Mouse (Mus musculus) spleen, postnatal 36 days (tissue): ENCODE results near the gene Rac1.

ENCODE experiments used
- DNase-seq, 2 experiments: peaks; one replicate each; pipeline ENCODE4 v3.0.0; 2022; ENCODE audit warnings: low spot score in 2 of 2, mixed read lengths in 1 of 2

The Rac1 gene

DNA sequence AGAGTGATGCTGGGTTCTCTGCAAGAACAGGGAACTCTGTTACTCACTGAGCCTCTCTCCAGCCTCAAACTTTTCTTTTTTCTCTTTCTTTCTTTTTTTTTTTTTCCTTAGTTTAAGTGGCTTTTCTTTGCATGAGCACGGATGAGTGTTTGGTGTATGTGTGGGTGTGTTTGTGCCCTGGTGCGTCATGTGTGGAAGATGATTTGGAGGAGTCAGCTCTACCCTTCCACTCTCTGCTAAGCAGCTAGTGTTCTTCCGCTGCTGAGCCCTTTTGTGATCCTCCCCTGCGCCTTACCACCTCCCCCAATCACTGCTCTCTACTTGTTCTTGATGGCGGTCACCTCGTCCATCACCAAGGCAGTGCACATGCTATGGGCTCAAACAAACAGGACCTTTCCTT lies 32.1 kb downstream of the Rac1 start:
- DNase-seq, result no peak

DNA sequence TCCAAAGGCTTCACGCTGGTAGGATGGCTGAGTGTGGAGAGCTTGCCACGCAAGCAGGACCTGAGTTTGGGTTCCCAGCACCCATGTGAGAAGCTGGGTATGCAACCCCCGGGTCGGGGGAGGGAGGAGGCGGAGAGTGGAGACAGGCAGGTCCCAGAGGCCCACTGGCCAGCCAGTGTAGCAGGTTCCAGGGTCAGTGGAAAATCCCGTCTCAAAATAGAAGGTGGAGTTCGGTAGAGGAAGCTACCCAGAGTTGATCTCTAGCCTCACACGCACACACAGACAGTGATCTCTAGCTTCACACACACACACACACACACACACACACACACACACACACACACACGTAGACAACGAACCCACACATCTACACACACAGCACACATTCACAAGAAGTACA lies 34.7 kb downstream of the Rac1 start:
- DNase-seq, result no peak

DNA sequence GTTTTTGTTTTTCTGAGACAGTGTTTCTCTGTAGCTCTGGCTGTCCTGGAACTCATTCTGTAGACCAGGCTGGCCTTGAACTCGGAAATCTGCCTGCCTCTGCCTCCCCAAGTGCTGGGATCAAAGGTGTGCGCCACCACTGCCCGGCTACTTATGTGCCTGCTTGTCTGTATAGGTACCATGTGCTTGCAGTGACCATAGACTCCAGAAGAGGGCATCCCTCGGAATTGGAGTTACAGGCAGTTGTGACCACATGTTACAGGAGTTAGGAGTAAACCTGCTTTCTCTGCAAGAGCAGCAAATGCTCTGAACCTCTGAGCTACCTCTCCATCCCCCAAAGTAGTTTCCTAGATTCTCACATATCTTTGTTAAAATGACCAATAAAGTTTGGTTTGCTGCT lies 36.1 kb downstream of the Rac1 start:
- no peak for DNase-seq

DNA sequence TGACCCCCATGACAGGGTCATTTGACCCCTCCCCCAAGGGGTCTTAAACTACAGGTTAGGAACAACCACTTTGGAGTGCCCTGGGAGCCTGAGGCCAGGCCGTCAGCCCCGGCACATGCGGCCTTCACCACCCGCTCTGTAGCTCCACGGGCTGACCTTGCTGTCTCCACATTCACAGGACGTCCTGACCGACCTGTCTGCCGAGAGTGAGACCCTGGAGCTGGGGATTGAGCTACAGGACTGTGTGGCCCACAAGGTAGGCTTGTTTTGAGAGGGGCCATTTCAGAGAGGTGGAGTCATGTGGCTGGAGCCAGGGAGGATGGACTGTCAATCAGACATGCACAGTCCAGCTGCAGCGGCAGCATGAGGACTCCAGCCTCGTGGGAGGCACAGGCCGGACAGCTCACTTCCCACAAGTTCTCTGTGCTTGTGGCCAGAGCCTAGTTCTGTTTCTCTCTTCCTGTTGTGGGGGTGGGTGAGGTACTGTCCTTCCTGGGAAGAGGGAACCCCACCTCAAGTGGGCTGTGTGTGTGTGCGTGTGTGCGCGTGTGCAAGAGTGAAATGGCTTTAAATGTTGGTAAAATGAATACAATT lies 38.0 kb downstream of the Rac1 start:
- peak in 1 of 2 experiments; percentile 24 for DNase-seq

DNA sequence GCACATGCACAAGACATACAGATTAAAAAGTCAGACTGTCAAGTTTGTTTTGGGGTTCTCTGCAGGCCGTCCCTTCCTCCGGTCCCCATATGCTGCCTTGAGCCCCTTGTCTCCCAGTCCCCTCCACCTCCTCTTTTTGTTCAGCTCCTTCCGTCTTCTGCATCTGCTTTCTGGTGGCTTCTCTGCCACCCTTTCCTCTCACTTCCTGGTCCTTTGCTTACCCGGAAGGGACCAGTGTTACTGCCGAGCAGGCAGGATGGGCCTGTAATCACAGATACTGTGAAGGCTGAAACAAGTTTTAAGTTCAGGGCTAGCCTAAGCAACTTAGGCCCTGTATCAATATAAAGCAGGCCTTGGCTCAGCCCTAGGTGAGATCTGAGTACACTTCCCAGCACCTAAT lies 39.8 kb downstream of the Rac1 start:
- DNase-seq, result no peak

DNA sequence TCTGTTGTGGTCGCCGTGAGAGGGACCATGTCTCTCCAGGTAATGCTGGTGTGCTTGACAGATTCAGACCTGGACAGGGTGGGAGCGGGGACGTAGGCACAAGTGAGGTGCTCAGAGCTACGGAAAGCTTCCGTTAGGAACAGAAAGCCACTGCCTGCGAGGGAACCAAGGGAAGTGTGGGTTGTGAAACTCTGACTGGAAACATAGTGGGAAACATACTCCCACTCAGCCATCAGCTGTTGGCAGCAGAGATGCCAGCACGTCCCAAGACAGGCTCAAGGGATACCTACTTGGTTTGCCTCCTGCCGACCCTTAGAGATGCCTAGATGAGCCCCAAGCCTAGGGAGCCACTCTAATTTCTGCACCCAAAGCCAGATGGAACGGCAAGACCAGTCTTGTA lies 40.6 kb downstream of the Rac1 start:
- no peak for DNase-seq

DNA sequence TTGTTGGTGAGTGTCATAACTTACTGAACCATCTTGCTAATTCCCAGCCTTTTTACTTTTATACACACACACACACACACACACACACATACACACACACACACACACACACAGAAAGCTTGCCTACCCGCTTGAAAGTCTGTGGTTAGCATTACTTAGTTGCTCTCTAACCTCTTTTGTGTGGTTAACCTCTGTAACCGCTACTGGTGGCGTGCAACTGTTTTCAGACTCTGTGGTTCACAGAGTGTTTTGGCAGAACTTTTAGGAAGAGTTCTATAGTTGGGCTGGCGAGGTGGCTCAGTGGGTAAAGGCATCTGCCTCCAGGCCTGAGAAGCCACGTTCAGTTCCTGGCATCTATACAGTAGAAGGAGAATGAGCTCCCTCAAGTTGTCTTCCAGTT lies 42.9 kb downstream of the Rac1 start:
- DNase-seq, result no peak

DNA sequence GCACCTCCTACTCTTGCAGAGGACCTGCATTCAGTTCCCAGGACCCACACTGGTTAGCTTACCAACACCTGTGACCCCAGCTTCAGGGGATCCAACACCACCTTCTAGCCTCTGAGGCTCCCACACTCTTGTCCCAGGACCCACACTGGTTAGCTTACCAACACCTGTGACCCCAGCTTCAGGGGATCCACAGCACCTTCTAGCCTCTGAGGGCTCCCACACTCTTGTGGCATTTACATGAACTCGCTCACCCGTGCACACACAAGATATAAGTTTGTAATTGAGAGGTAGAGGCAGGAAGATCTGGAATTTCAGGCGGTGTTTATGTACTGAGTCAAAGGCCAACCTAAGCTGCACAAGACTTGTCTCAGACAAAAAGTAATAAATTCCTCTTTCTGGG lies 49.9 kb downstream of the Rac1 start:
- no peak for DNase-seq

DNA sequence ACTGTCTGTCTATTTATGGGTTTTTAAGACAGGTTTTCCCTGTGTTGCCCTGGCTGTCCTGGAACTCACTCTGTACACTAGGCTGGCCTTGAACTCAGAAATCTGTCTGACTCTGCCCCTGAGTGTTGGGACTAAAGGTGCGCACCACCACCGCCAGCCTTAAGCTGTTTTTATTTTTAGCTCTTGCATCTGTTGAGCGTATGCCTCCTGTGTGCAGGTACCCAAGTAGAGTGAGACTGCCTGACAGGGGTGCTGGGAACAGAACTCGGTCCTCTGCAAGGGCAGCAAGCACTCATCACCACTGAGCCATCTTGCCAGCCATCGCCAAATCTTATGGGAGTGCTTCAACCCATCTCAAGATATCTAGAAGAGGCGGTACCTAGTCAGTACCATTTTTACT lies 51.8 kb downstream of the Rac1 start:
- no peak for DNase-seq

DNA sequence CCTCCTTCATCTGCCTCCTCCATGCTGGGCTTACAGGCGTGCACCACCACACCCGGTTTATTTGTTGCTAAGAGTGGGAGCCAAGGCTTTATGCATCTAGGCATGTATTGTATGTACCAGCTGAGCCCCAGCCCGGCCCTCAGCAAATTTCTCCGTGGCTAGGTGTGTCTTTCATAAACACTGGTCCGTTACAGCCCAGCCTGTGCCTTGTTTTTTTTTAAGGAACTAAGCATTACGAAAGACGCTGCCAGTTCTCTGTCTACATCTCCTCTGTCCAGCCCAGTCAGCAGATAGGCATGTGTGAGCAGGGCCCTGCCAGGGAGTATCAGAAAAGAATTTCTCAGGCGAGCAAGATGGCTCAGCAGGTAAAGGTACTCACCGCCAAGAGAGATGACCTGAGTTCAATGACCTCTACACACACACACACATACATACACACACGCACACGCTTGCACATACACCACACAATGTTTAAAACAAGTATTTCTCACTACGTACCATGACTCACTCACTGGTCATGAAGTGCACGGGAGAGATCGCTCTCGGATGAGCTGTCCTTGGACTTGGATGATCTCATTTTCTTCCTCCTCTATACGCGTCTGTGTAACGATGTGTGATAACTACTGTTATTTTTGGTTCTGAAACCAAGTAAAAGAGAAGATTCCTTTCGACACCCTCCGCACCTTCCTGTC lies 52.5 kb downstream of the Rac1 start:
- DNase-seq, result no peak

DNA sequence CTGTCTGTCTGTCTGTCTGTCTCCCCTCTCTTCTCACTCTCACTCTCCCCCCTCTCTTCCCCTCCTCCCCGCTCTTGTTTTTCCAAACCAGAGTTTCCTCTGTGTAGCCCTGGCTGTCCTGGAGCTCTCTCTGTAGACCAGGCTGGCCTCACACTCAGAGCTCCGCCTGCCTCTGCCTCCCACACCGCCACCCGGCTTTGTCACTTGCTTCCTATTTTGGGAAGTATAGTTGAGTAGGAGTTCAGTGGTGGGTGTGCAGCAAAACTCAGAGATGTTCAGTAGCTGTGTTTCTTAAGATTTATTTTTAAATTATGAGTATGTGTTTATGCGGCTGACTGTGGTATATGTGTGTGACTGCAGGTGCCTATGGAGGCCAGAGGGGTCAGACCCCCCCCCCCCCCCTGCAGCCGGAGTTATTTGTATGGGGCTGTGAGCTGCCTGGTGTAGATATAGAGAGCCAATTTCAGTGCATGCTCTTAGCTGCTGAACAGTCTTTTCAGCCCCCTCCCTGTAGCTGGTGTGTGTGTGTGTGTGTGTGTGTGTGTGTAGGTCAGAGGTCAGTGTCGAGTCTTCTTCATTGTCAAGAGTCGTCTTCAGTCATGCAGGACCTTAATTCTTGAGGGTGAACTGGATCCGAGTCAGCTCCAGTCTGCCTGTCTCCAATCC lies 55.8 kb downstream of the Rac1 start:
- no peak for DNase-seq

DNA sequence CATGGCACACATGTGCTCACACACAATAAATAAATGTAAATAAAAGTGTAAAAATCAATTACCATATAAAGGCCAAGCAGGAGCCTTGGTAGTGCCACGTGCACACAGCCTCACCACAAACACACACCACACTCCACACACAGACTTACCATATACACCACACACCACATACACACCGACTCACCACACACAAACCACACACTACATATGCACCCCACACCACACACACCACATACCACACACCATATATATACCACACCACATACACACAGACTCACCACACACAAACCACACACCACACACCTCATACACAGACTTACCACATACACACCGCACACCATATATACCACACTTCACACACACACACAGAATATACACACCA lies 56.7 kb downstream of the Rac1 start:
- no peak for DNase-seq

DNA sequence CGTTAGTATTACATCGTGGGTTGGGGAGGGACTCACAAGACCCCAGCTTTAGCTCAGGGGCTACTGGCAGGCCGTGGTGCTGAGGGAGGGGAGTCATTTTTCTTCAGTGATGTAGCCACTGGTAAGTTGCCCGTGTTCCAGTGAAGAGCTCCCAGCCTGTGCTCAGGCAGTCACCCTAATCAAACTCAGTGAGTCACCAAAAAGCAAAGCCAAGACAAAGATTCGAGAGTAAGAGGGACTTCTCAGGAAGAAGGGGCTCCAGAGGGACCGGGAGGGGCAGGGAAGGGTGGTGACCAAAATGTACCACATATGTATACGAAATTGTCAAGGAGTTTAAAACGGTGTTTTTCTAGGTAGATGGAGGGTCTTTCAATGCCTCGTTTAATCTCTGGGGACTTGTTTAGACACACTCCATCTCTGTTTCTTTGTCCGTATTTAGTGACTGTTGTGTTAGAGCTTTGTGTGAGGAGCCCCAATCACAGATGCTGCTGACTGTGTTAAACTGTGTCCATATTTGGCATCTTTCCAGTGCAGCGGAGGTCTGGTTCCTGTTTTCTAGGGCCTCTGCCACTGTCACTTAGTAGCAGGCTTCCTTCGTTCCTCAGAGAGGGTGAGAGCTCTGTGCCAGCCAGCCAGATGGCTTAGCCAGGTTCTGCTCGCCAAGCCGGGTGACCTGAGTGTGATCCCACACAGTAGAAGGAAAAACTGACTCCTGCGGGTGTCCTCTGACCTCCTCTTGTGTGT lies 57.2 kb downstream of the Rac1 start:
- DNase-seq, result peak; percentile 72 to 77

DNA sequence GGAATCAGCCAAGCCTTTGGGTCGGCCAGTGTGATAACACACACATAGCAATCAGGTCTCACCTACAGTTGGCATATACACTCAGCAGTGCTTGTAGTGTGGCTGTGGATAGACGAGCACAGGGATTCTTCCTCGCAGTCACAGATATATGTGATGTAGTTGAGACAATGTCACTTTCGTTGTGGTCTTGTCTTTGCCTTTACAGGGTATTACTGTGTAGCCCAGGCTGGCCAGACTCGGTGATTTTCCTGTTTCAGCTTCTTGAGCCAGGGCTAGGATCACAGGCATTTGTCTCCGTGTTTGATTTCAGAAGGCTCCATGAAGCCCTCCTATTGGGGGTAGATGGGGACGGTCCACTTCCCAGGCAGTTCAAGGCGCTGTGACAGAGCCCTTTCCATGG lies 58.2 kb downstream of the Rac1 start:
- no peak for DNase-seq

DNA sequence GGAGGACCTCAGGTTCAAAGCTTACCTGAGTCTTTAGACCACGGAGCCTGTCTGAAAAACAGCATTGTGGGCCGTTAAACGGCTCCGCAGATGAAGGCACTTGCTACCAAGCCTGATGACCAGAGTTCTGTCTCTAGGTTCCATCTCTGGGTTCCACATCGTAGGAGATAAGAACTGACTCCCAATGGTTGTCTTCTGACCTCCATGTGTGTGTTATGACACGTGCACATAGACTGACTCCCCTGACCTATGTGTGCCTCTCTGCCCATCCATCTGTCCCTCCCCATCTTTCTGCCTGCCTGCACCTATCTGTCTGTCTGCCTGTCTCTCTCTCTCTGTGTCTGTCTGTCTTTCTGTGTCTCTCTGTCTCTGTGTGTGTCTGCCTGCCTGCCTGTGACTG lies 59.9 kb downstream of the Rac1 start:
- no peak for DNase-seq

DNA sequence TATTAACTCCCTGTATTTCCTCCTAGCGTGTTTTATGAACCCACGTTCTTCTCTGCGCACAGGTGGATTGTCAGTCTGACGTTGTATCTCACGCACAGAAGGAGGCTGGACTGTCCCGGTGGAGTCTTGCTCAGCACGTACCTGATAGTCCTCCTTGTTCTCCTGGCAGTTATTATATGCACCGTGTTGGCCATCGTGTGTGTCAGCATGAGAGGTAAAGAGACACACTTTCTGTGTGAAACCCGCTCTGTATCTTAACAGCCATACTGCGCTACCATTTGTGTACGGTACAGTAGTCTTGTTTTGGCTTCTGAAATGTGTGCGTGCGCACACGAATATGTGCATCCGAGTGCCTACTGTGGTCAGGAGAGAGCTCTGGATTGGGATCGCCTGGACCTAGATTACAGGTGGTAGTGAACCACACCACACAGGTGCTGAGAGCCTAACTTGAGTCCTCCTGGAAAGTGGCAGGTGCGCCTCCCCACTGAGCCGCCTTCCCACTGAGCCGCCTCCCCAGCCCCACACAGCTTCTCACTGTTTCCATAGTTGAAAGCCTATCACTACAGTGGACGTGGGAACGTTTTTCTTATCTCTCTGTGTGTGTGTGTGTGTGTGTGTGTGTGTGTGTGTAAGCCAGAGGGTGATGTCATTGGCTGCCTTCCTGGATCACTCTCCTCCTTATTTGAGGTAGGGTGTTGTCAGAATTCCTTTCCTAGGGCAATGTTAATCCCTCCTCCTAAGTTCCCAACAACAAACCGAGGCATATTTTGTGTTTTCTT lies 60.8 kb downstream of the Rac1 start:
- no peak for DNase-seq

DNA sequence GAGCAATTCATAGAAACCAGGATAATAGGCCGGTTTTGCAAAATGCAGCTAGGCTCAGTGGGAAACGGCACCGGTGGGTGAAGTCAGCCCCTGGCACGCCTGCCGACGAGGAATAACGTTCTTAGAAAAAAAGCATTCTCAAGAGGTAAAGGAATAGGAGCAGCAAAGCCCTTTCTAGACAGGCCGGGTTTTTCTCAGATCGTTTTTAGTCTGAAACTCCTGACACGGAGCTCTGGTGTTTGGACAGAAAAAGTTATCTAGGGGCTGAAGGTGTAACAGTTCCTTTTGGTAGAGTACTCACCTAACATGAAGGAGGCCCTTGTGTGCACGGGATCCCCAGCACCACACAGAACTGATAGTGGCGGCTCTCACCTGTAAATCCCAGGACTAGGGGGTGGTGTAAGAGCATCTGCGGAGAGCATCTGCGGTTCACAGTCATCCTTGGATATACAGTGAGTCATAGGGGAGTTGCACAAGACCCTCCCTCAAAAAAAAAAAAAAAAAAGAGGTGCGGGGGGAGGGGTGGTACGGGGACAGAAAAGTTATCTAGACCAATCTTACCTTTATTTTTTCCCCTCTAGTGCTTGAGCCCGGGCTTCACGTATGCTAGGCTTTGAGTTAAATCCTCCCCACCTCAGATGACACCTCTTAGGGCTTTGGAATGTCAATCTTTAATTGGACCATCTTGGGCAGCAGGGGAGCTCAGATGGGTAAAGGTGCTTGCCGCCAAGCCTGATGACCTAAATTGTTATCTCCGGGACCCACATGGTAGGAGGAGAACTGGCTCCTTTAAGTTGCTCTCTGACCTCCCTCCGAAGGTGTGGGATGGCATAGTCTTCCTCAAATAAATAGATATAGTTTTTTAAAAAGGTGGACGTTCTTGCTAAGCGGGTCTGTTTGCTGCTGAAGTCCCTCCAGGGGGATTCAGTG lies 62.4 kb downstream of the Rac1 start:
- peak in 1 of 2 experiments; percentile 34 for DNase-seq

DNA sequence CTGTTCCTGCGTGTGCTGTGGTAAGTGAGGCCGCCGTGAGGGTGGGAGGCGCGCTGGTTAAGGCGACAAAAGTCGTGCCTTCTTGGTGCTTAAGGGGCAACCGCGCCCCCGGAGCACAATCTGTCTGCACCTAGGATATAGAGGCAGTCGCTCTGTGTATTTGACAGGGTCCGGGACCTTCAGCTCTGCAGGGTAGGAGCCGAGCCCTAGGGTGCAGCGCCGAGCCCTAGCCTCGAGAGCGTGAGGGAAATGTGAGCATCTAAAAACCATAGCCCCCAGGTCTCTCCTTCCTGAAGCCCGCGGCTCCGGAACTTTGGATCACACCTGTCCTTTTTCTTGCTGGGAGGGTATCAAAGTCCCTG lies 63.1 kb downstream of the Rac1 start:
- no peak for DNase-seq

DNA sequence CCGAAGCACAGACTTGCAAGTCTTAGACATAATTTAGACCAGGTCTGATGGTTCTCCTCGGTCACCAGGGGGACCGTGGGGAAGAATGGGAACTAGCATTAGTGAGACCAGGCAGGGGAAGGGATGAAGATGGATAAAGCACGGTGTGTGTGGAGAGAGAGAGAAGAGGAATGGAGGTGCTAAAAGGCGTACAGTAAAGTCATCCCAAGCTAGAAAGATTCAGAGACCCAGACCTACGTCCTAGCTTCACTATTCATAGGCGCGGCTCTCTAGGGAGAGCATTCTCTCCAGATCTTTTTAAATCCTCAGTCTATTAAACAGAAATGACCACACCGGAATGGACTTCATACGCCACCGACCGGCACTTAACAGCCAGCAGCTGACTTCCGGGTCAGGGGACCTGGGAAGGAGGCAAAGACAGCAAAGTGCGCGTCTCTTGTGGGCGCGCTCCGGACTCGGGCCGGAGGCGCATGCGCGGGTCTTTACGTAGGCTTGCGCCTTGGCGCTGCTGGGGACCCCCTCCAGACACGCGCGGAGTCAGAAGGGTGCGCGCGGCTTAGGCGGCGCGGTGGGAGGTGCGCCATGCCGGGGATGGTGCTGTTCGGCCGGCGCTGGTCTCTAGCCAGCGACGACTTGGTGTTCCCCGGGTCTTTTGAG lies 63.6 kb downstream of the Rac1 start, which contains the start of gene Daglb:
Daglb (plus strand) TSS at position 485 of the 657 bp plus-strand sequence.
- peak; percentile 92 for DNase-seq

DNA sequence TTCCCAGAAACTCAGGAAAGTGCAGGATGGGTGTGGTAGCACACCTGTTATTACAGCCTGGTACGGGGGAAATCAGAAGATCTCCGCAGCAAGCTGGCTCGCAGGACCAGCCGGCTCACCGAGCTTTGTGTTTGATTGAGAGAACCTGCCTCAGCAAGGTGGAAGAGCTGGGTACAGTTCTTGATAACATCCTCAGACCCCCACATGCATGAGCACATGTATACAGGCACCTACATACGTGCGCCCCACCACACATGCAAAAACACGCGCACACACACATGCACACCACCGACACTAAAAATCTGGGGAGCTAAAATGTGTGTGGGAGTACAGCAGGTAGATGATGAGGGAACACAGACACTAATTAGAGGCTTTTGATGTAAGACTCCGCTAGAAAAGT lies 64.2 kb downstream of the Rac1 start:
- DNase-seq, result no peak
